Mouse (Mus musculus): Measurements from ENCODE around the gene Usp40. TPM values are rescaled to one million over a fixed set of nuclear protein-coding genes. Genes with fewer than 3 reads are reported as not detected.

The Usp40 gene
- polyA plus RNA-seq, 1 experiment from 2014 or later = 31.8 TPM

Small RNA genes lying within 50 kb of the gene (microRNA-seq; reads per million reads assigned to microRNA genes)
- not detected for gene Gm25198

Other genes starting within 250 kb of the Usp40 start
- 1.1 and 1.4 TPM in 2 replicates for gene Sag, start 204.9 kb downstream of the Usp40 start, polyA plus RNA-seq (2015; fragmentation: Nextera tagmentation; extraction: Ambion mirVana)
- gene Dgkd, start 155.3 kb downstream of the Usp40 start, polyA plus RNA-seq (2015; fragmentation: Nextera tagmentation; extraction: Ambion mirVana) = 30.0 and 30.7 TPM in 2 replicates
- not detected in 2 replicates for gene Ugt1a10, start 46.8 kb upstream of the Usp40 start, polyA plus RNA-seq (2015; fragmentation: Nextera tagmentation; extraction: Ambion mirVana)
- 2.2 and 2.9 TPM in 2 replicates for gene Ugt1a9, start 62.2 kb upstream of the Usp40 start, polyA plus RNA-seq (2015; fragmentation: Nextera tagmentation; extraction: Ambion mirVana)
- not detected in 2 replicates for gene Ugt1a8, start 79.3 kb upstream of the Usp40 start, polyA plus RNA-seq (2015; fragmentation: Nextera tagmentation; extraction: Ambion mirVana)
- gene Ugt1a7c, start 86.5 kb upstream of the Usp40 start, polyA plus RNA-seq (2015; fragmentation: Nextera tagmentation; extraction: Ambion mirVana) = 13.4 and 15.8 TPM in 2 replicates
- 4.2 and 5.7 TPM in 2 replicates for gene Ugt1a6b, start 94.7 kb upstream of the Usp40 start, polyA plus RNA-seq (2015; fragmentation: Nextera tagmentation; extraction: Ambion mirVana)
- gene Ugt1a6a, start 126.3 kb upstream of the Usp40 start, polyA plus RNA-seq (2015; fragmentation: Nextera tagmentation; extraction: Ambion mirVana) = 35.4 and 45.7 TPM in 2 replicates
- gene Ugt1a5, start 157.5 kb upstream of the Usp40 start, polyA plus RNA-seq (2015; fragmentation: Nextera tagmentation; extraction: Ambion mirVana) = 0.10 TPM in 1 of 2 replicates, not detected in the other
- 0.25 and 0.43 TPM in 2 replicates for gene Ugt1a2, start 192.1 kb upstream of the Usp40 start, polyA plus RNA-seq (2015; fragmentation: Nextera tagmentation; extraction: Ambion mirVana)
- 6.6 and 7.6 TPM in 2 replicates for gene Dnajb3, start 197.2 kb upstream of the Usp40 start, polyA plus RNA-seq (2015; fragmentation: Nextera tagmentation; extraction: Ambion mirVana)
- gene Ugt1a1, start 203.4 kb upstream of the Usp40 start, polyA plus RNA-seq (2015; fragmentation: Nextera tagmentation; extraction: Ambion mirVana) = 13.6 and 14.1 TPM in 2 replicates
- 1.6 and 1.7 TPM in 2 replicates for gene Mroh2a, start 218.4 kb upstream of the Usp40 start, polyA plus RNA-seq (2015; fragmentation: Nextera tagmentation; extraction: Ambion mirVana)

Measured in stomach, embryonic 16.5 days (tissue).